Mouse (Mus musculus) lung, embryonic 14.5 days (tissue): ENCODE measurements around the gene Acot7. TPM values are rescaled to one million over a fixed set of nuclear protein-coding genes. Genes with fewer than 3 reads are reported as not detected.

Experiments
- ATAC-seq: fragments of 200-750 bp; cut with Nextera tagmentation; 2 replicates; pipeline ENCODE4 v1.8.0; 2017; ENCODE audit warnings: mild to moderate bottlenecking, moderate TSS enrichment, moderate library complexity; ENCODE audit not compliant: insufficient read depth
- DNase-seq: peaks from one replicate; pipeline ENCODE4 v3.0.0-alpha.2; 2015
- H3K27ac ChIP-seq: fragments of 300-500 bp; sonication (generic); 2 replicates; pipeline ENCODE4 v1.5.1; 2014; ENCODE audit warnings: low read depth, mild to moderate bottlenecking, moderate library complexity
- H3K27me3 ChIP-seq: fragments of 300-500 bp; sonication (generic); 2 replicates; pipeline ENCODE4 v1.6.1; 2014; ENCODE audit warnings: low read length, control low read depth; ENCODE audit not compliant: insufficient read depth
- H3K36me3 ChIP-seq: fragments of 300-500 bp; sonication (generic); 2 replicates; pipeline ENCODE4 v1.6.1; 2014; ENCODE audit warnings: control low read depth; ENCODE audit not compliant: insufficient read depth
- H3K4me1 ChIP-seq: fragments of 300-500 bp; sonication (generic); 2 replicates; pipeline ENCODE4 v1.6.1; 2014; ENCODE audit warnings: antibody characterized with exemption, control low read depth; ENCODE audit not compliant: insufficient read depth
- H3K4me2 ChIP-seq: fragments of 300-500 bp; sonication (generic); 2 replicates; pipeline ENCODE4 v1.6.1; 2014; ENCODE audit warnings: mild to moderate bottlenecking
- H3K4me3 ChIP-seq: fragments of 300-500 bp; sonication (generic); 2 replicates; pipeline ENCODE4 v1.5.1; 2014; ENCODE audit warnings: low read depth, low read length
- H3K9ac ChIP-seq: fragments of 300-500 bp; sonication (generic); 2 replicates; pipeline ENCODE4 v1.6.1; 2014
- H3K9me3 ChIP-seq: fragments of 300-500 bp; sonication (generic); 2 replicates; pipeline ENCODE4 v1.6.1; 2016; ENCODE audit warnings: low read depth, low read length, control low read depth
- CTCF ChIP-seq: IDR thresholded peaks from 2 replicates; pipeline ENCODE4 v1.5.1; 2016; ENCODE audit warnings: antibody characterized with exemption, low read depth
- WGBS: fragments of 180-500 bp; shearing (Covaris S2); extraction: QIAGEN DNeasy Blood & Tissue Kit; methylation state at CpG from one replicate; pipeline ENCODE4 v1.1.7; 2014; 5-methylcytosine and 5-hydroxymethylcytosine counted together
- polyA plus RNA-seq: library from polyadenylated mRNA; unstranded; fragments of >200 nt; fragmentation: Nextera tagmentation; extraction: Ambion mirVana; gene quantifications from 2 replicates; pipeline ENCODE4 v1.2.1, GENCODE M21; 2014

Acot7 gene
- polyA plus RNA-seq, 1 experiment from 2014 or later: 55.8 TPM

DNA sequence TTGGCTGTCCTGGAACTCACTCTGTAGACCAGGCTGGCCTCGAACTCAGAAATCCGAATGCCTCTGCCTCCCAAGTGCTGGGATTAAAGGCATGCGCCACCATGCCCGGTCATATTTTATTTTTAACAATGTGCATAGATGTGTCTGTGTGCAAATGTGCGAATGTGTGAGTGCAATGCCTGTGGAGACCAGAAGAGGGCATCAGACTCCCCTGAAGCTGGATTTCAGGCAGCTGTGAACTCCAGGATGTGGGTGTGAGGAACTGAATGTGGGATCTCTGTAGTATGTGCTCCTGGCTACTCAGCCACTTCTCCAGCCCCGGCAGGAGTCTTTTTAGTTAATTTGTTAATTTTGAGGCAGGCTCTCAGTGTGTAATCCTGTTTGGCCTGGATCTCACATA, 6.4 kb upstream of the Acot7 start:
- ATAC-seq (no peak), DNase-seq (no peak)
- H3K4me2 ChIP-seq: no peak overlapping the region
- no peaks in the 10 kb centered on the region for H3K4me1 ChIP-seq
- no peak overlapping the region for H3K4me3 ChIP-seq
- H3K27me3 ChIP-seq: 0 out of 2 replicates have a peak, but pooled peaks cover 7% of the 10 kb centered on the region
- H3K9ac ChIP-seq: no peak overlapping the region
- no peaks in the 10 kb centered on the region for H3K9me3 ChIP-seq
- H3K27ac ChIP-seq: no peak overlapping the region
- no peaks in the 10 kb centered on the region for H3K36me3 ChIP-seq
- TF ChIP-seq CTCF: peak; percentile 36
- 81% methylated on average over 6 of the region's 6 CpGs for WGBS

DNA sequence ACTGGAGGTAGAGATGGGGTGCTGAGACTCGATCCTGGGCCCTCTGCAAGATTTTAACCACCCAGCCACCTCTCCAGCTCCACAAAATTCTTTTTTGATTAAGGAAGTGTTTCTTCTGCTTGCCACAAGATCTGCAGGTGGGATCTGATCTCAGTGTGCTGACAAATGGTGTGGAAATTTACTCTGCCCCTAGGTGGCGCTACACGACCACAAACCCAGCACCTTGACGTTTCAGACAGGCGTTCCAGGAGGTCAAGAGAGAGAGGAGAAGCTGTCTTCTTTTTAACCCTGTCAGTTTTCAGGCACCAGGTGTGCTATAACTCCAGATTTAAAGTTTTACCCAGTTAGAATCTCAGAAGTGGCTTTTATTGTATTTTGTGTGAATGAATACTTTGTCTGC, 4.9 kb upstream of the Acot7 start:
- WGBS: 0% methylated on average over 5 of the region's 5 CpGs

DNA sequence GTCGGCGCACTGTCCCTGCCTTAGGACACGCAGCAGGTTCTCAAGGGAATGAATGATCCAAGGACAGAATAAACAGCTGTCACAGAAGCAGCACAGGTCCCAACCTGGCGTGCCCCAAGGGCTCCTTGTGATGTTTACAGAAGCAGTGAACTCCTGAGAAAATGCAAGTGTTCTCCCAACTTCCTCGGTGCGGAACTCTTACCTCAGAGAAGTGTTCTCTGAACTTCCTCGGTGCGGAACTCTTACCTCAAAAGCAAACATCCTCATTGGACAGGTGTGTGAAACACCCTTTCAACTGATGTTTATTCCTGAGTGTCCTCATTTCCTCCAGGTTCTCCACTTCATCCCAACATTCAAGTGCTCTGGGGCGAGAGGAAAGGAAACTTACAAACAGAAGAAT, 4.0 kb upstream of the Acot7 start:
- Histone ChIP-seq H3K36me3 (no peaks in the 10 kb centered on the region), H3K27ac (no peak overlapping the region), H3K9ac (no peak overlapping the region), H3K4me1 (0 out of 2 replicates have a peak, but pooled peaks cover 3% of the 10 kb centered on the region), H3K4me3 (no peak overlapping the region), H3K4me2 (no peak overlapping the region), H3K27me3 (peaks cover 8% of the 10 kb centered on the region; the same call in 1 of the 2 replicates), H3K9me3 (no peaks in the 10 kb centered on the region)
- no peak for DNase-seq
- WGBS: 51% methylated on average over 9 of the region's 9 CpGs
- ATAC-seq: no peak
- TF ChIP-seq CTCF: no peak

More for the DNA sequence above, 4.9 kb upstream of the Acot7 start:
- Histone ChIP-seq H3K4me3 (no peak overlapping the region), H3K9ac (no peak overlapping the region), H3K27ac (no peak overlapping the region), H3K9me3 (no peaks in the 10 kb centered on the region), H3K36me3 (no peaks in the 10 kb centered on the region), H3K27me3 (0 out of 2 replicates have a peak, but pooled peaks cover 8% of the 10 kb centered on the region), H3K4me2 (no peak overlapping the region), H3K4me1 (0 out of 2 replicates have a peak, but pooled peaks cover 3% of the 10 kb centered on the region)
- peak; percentile 90 for TF ChIP-seq CTCF
- DNase-seq: peak; percentile 88
- ATAC-seq: no peak

DNA sequence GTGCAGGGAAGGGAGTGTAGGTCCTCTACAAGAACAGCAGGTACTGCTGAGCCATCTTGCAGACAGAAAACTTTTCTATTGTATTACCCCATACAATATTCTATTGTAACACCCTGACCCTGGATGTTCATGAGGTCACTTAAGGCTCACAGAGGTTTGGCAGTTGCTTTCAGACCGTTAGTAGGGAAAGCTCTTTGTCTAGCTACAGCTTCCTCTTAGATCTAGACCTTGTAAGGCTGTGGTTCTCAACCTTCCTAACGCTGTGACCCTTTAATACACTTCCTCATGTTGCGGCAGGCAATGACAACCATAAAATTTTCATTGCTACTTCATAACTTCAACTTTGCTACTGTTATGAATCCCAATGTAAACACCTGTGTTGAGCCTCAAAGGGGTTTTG, 1.3 kb upstream of the Acot7 start:
- 73% methylated on average over 3 of the region's 3 CpGs for WGBS
- DNase-seq: no peak

DNA sequence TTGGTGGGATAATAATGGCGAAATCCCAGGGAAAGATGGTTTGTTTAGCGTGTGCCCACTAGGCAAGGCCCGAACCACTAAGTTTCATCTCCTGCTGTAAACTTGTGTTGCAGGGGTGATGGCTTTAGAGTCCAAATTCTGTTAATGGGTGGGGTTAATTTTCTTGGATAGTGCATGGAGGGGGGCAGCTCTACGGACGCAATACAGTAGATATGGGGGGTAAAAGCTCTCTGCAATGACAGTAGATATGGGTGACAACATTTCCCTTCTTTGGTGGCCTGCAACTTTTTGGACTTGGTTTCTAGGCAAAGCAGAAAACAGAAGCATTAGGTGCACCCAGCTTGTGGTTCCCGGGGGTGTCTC, 779 bp upstream of the Acot7 start:
- Histone ChIP-seq H3K36me3 (no peaks in the 10 kb centered on the region), H3K4me2 (peak overlapping the region; percentile 71), H3K27me3 (peaks cover 14% of the 10 kb centered on the region; the same call in 1 of the 2 replicates), H3K27ac (peak overlapping the region; percentile 69; the same call in 1 of the 2 replicates), H3K9me3 (no peaks in the 10 kb centered on the region), H3K4me1 (0 out of 2 replicates have a peak, but pooled peaks cover 3% of the 10 kb centered on the region), H3K9ac (peak overlapping the region; percentile 87), H3K4me3 (peak overlapping the region; percentile 63)
- no peak for TF ChIP-seq CTCF
- ATAC-seq: no peak
- 60% methylated on average over 6 of the region's 6 CpGs for WGBS
- DNase-seq: no peak

More for the DNA sequence above, 1.3 kb upstream of the Acot7 start:
- Histone ChIP-seq H3K9me3 (no peaks in the 10 kb centered on the region), H3K9ac (no peak overlapping the region), H3K4me2 (peak overlapping the region; percentile 71; the same call in 1 of the 2 replicates), H3K27ac (no peak overlapping the region), H3K36me3 (no peaks in the 10 kb centered on the region), H3K4me1 (0 out of 2 replicates have a peak, but pooled peaks cover 3% of the 10 kb centered on the region), H3K4me3 (no peak overlapping the region), H3K27me3 (peaks cover 14% of the 10 kb centered on the region; the same call in 1 of the 2 replicates)
- TF ChIP-seq CTCF: no peak
- ATAC-seq: no peak

DNA sequence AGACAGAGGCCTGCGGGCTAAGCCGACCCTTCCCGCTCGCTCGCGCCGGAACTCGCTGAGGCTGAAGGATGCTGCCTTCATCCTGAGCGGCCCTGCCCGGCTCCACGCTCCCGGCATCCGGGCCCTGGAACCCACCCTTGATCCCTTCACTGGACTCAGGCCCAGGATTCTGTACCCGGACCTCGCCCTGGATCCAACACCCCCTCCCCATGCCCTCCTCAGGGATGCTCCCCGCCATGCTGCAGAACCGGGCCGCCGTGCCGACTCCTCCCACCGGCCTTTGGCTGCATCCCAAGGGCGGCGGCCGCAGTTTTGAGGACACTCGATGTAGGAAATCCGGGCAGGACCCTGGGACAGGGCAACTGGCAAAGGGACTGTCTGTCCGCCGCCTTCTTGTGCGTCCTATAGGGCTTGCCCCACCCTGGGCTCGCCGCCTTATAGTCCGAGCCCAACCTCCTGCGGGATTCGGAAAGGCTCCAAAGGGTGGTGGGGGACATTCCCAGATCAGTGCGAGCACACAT, 470 bp downstream of the Acot7 start:
- Histone ChIP-seq H3K27ac (no peak overlapping the region), H3K4me3 (peak overlapping the region; percentile 63), H3K9me3 (no peaks in the 10 kb centered on the region), H3K36me3 (no peaks in the 10 kb centered on the region), H3K9ac (peak overlapping the region; percentile 53), H3K4me1 (0 out of 2 replicates have a peak, but pooled peaks cover 3% of the 10 kb centered on the region), H3K27me3 (peaks cover 14% of the 10 kb centered on the region; the same call in 1 of the 2 replicates), H3K4me2 (peak overlapping the region; percentile 71)
- DNase-seq (peak; percentile 63), ATAC-seq (peak; percentile 63)
- 2% methylated on average over 35 of the region's 35 CpGs for WGBS
- TF ChIP-seq CTCF: no peak

DNA sequence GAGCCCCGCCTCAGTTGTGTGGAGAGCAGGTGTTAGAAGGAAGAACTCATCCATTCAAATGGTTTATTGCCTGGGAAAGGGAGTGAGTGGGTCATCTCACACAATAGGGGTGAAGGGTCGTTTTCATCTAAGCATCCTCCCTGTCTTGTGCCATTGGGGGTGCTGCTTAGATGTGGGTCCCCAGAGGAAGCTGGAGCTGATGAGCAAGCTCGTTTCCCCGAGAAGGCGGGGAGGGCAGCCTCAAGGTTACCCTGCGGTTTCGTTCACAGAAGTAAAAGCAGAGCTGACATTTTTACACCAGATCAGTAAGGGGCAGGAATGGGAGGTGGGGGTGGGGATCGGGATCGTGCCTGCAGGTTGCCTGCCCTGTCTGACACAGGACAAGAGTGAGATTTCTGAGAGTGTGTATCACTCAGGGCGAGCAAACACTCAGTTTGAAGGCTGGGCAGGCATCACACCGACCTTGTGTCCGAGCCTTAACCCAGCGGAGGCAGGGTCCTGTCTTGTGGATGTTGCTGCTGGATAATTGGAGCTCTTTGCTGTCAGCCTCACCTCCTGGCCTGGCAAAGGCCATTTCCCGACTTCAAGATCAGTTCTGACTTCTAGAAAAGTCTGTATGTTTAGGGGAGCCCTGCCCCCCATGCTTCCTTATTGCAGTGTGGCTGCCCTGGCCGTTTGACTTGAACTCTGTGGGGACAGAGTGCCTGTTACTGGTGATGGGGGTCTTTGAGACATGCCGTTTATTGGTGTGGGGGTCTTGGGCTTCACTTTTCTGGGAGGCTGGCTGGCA, 1.2 kb downstream of the Acot7 start:
- peak overlapping the region; percentile 53 for H3K9ac ChIP-seq
- H3K4me3 ChIP-seq: peak overlapping the region; percentile 63
- 27% methylated on average over 16 of the region's 16 CpGs for WGBS
- no peak for DNase-seq
- H3K36me3 ChIP-seq: no peaks in the 10 kb centered on the region
- peak overlapping the region; percentile 71 for H3K4me2 ChIP-seq
- H3K9me3 ChIP-seq: no peaks in the 10 kb centered on the region
- no peak overlapping the region for H3K27ac ChIP-seq
- H3K27me3 ChIP-seq: peaks cover 14% of the 10 kb centered on the region; the same call in 1 of the 2 replicates
- 0 out of 2 replicates have a peak, but pooled peaks cover 3% of the 10 kb centered on the region for H3K4me1 ChIP-seq
- TF ChIP-seq CTCF: no peak
- ATAC-seq: no peak
